ENCODE assay signal across 9 mouse cellular contexts in genomic region chr9:43698080-43698712, GRCm38 (mm10). TPM values are rescaled to one million over a fixed set of nuclear protein-coding genes. Genes with fewer than 3 reads are reported as not detected.
DNase-seq lines count a peak whose midpoint lies in the region; ATAC-seq and TF ChIP-seq lines count a peak whose summit lies in the region.
"Had no signal": no experiment of that assay in that cellular context is flagged by ENCODE, and none has a peak within 500 bp of the region (broad histone marks: within the 10 kb centered on the region; RNA-seq: fewer than 3 reads in every experiment).

No protein-coding gene starts in this region.

- peak; percentile 36 for TF ChIP-seq CTCF in heart, postnatal 0 days (IDR thresholded peaks at IDR 0.05; ENCODE audit: low read depth)
- TF ChIP-seq CTCF in Patski (IDR thresholded peaks at IDR 0.05) = no peak

- H3K27ac ChIP-seq in heart, postnatal 0 days (ENCODE audit: low read depth) = no peak overlapping the region
- no peak overlapping the region for H3K27ac ChIP-seq in heart, embryonic 11.5 days (ENCODE audit: low read depth, low read length)
- 0 out of 2 replicates have a peak overlapping the region, but pooled peaks have one; percentile 77 for H3K27ac ChIP-seq in neural tube, embryonic 13.5 days (replicated peaks)
- H3K27ac ChIP-seq: liver, embryonic 15.5 days had no signal

- no peak overlapping the region for H3K9ac ChIP-seq in heart, postnatal 0 days (replicated peaks; ENCODE audit: low read depth, low read length)
- H3K9ac ChIP-seq in heart, embryonic 11.5 days (ENCODE audit: low read depth, low read length) = no peak overlapping the region
- no peak overlapping the region for H3K9ac ChIP-seq in neural tube, embryonic 13.5 days
- H3K9ac ChIP-seq: liver, embryonic 15.5 days had no signal

- H3K27me3 ChIP-seq in heart, postnatal 0 days (ENCODE audit: control insufficient read depth, insufficient read depth, low read length) = no peaks in the 10 kb centered on the region
- no peaks in the 10 kb centered on the region for H3K27me3 ChIP-seq in heart, embryonic 11.5 days (ENCODE audit: control insufficient read depth, insufficient read depth, low read length)
- no peaks in the 10 kb centered on the region for H3K27me3 ChIP-seq in Patski
- H3K27me3 ChIP-seq in neural tube, embryonic 13.5 days = no peaks in the 10 kb centered on the region
- H3K27me3 ChIP-seq: liver, embryonic 15.5 days had no signal

- no peaks in the 10 kb centered on the region for H3K4me1 ChIP-seq in heart, postnatal 0 days (ENCODE audit: control insufficient read depth, insufficient read depth)
- no peaks in the 10 kb centered on the region for H3K4me1 ChIP-seq in heart, embryonic 11.5 days (ENCODE audit: control insufficient read depth, insufficient read depth, low read length)
- peaks cover 42% of the 10 kb centered on the region for H3K4me1 ChIP-seq in neural tube, embryonic 13.5 days (replicated peaks)
- H3K4me1 ChIP-seq: liver, embryonic 15.5 days had no signal

- DNase-seq in heart, postnatal 0 days (ENCODE audit: low spot score) = peak; percentile 73
- peak; percentile 28 for DNase-seq in Patski (ENCODE audit: low read depth, low spot score)
- peak; percentile 89 for DNase-seq in forelimb bud, embryonic 11.5 days (ENCODE audit: low read depth, low spot score)
- DNase-seq in kidney, postnatal 4 days = peak; percentile 90 to 91
- no peak for DNase-seq in cerebellum, adult 11-12 months

- CTCF ChIA-PET in Patski (lab: Charles Lee) = no interaction called here

- H3K4me2 ChIP-seq in heart, postnatal 0 days (ENCODE audit: low read depth, low read length) = no peak overlapping the region
- H3K4me2 ChIP-seq in heart, embryonic 11.5 days = no peak overlapping the region
- H3K4me2 ChIP-seq in neural tube, embryonic 13.5 days = no peak overlapping the region
- H3K4me2 ChIP-seq: liver, embryonic 15.5 days had no signal

- H3K4me3 ChIP-seq in heart, postnatal 0 days (ENCODE audit: low read depth, low read length) = no peak overlapping the region
- H3K4me3 ChIP-seq in heart, embryonic 11.5 days (ENCODE audit: low read depth, low read length) = no peak overlapping the region
- H3K4me3 ChIP-seq in neural tube, embryonic 13.5 days = no peak overlapping the region
- H3K4me3 ChIP-seq: liver, embryonic 15.5 days had no signal

- no peaks in the 10 kb centered on the region for H3K9me3 ChIP-seq in heart, postnatal 0 days (replicated peaks; ENCODE audit: control insufficient read depth, low read length)
- no peaks in the 10 kb centered on the region for H3K9me3 ChIP-seq in heart, embryonic 11.5 days (replicated peaks; ENCODE audit: control insufficient read depth, low read length)
- H3K9me3 ChIP-seq in neural tube, embryonic 13.5 days = no peaks in the 10 kb centered on the region
- H3K9me3 ChIP-seq: liver, embryonic 15.5 days had no signal

- no peaks in the 10 kb centered on the region for H3K36me3 ChIP-seq in heart, postnatal 0 days (replicated peaks; ENCODE audit: control insufficient read depth, insufficient read depth, low read length)
- no peaks in the 10 kb centered on the region for H3K36me3 ChIP-seq in heart, embryonic 11.5 days (ENCODE audit: control insufficient read depth, insufficient read depth, low read length)
- H3K36me3 ChIP-seq in neural tube, embryonic 13.5 days = no peaks in the 10 kb centered on the region
- H3K36me3 ChIP-seq: liver, embryonic 15.5 days had no signal

- no peak for TF ChIP-seq EP300 in heart, postnatal 0 days (IDR thresholded peaks at IDR 0.05; ENCODE audit: low read depth)

- 14% methylated on average over 8 of the region's 8 CpGs for WGBS in heart, postnatal 0 days
- WGBS in heart, embryonic 11.5 days (ENCODE audit: insufficient replicate concordance) = 5% methylated on average over 8 of the region's 8 CpGs
- WGBS in neural tube, embryonic 13.5 days = 14% methylated on average over 8 of the region's 8 CpGs

- in situ Hi-C loops in Patski (cut with MboI; ENCODE audit: low pct_unique_long_range_greater_than_20kb) = no loop called here

- peak; percentile 36 for ATAC-seq in heart, postnatal 0 days (ENCODE audit: insufficient read depth, low read depth)
- no peak for ATAC-seq in heart, embryonic 11.5 days (replicated peaks; ENCODE audit: insufficient number of reproducible peaks, low FRiP score, low TSS enrichment)
- ATAC-seq in Patski = no peak
- no peak for ATAC-seq in neural tube, embryonic 13.5 days (ENCODE audit: low read depth)
- no peak for ATAC-seq in megakaryocyte, adult 5-6 weeks (ENCODE audit: poor library complexity, severe bottlenecking)

- POLR2A ChIA-PET in Patski (lab: Charles Lee) = no interaction called here

RNA-seq across cellular contexts. Expression of gene Nectin1, which starts 45.6 kb away (rescaled TPM):
- total RNA-seq in heart, postnatal 0 days (2014; rRNA removed; ENCODE audit: low replicate concordance) = 2.2 and 3.6 TPM in 2 replicates
- polyA plus RNA-seq in heart, postnatal 0 days (2015; fragmentation: Nextera tagmentation; extraction: Ambion mirVana) = 0.67 and 0.82 TPM in 2 replicates
- polyA plus RNA-seq in heart, embryonic 11.5 days (2014; fragmentation: Nextera tagmentation; extraction: Ambion mirVana) = 2.2 and 2.4 TPM in 2 replicates
- polyA plus RNA-seq in Patski (2021) = 2.8 TPM
- polyA plus RNA-seq in neural tube, embryonic 13.5 days (2015; fragmentation: Nextera tagmentation; extraction: Ambion mirVana) = 12.0 and 14.1 TPM in 2 replicates
- 7.5 and 9.7 TPM in 2 replicates for total RNA-seq in megakaryocyte, adult 5-6 weeks (2015)
- total RNA-seq in megakaryocyte, adult 5-6 weeks (2017) = 1.3 and 1.4 TPM in 2 replicates
